Mouse (Mus musculus): ENCODE data around the gene Gm12258.

Gene Gm12258

DNA sequence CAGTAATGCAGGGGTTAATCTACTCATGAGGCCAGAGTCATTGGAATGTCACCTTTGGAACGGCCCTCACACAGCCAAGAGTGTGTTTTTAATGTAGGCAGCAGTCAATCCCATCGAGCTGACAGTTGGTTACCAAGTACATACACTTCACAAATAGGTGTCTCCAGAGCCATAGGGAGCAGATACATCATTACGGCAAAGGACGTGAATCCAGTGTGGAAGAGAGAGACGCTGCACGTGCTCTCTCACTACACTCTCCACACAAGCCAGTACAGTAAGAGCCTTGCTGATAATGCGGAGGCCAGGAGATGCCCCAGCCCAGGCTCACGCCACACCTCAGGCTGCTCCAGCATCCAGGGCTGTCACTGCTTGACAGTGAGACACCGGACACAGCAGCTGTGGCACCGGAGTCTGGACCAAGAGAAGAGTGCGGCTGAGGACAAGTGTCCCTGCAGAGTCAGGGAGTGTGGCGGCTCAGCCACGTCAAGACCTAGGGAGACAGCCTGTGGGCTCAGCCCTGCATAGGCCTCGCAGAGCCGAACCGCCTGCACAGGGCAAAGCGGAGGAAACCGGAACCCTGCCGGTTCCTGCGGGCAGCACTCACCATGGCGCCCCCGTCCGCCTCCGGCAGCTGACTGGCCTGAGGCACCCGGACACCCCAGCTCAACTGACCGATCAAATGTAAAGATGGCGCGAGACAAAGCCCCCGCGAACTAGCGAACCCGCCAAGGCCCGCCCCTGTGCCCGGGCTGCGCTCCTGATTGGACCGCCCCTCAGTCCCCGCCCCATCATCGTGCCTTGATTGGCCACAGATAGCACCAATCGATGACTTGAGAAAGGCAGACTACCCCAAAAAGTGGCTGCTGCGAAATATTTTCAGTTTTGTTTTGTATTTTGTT is 56.8 kb downstream of the Gm12258 start, which contains the start of gene Zfp39:
Gene Zfp39 (minus strand): TSS at position 715 of the 899 bp plus-strand sequence.
- peak; percentile 97 for DNase-seq (ENCODE audit: low spot score)

DNA sequence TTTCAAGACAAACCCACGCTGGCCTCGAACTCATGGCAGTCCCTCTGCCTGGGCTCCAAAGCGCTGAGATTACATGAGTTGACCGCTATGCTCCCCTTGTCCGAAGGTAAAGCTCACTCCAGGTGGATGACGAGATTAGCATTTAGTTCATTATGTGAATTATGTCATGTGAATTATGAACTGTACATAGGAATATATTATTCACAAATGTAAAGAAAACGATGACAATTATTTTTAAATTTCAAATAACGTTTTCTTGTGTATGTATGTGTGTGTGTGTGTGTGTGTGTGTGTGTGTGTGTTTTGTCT is 57.4 kb downstream of the Gm12258 start:
- no peak for DNase-seq (ENCODE audit: low spot score)

DNA sequence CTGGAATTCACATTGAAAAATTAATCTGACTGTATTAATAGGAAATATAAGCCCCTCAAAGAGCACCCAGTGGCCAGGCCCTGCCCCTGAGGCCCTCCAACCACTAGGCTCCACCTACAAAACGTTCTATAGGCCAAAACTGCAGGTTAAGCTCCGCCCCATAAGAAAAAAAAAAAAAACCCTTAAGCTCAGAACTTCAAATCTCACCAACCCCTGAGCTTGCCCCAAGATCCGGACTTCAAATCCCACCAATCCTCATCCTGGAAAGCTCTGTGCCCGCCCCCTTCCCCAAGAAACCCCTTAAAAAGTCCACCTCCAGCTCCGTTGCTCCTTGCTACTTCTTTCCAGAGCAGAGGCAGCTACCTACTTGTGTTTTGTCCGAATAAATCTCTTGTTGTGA is 57.9 kb downstream of the Gm12258 start:
- DNase-seq (ENCODE audit: low spot score): peak; percentile 48
